Mouse (Mus musculus) C2C12 (cell line): ENCODE data around the gene Enox1.

ENCODE experiments used
- CEBPB ChIP-seq: IDR thresholded peaks from one replicate; pipeline ENCODE4 v1.6.1; 2011; ENCODE audit warnings: low read depth, mild to moderate bottlenecking, control low read depth, moderate library complexity
- CTCF ChIP-seq: IDR thresholded peaks from one replicate; pipeline ENCODE4 v1.5.1; 2011; ENCODE audit not compliant: control insufficient read depth, insufficient read depth, insufficient read length
- MAX ChIP-seq: IDR thresholded peaks from one replicate; pipeline ENCODE4 v1.6.1; 2011; ENCODE audit warnings: mild to moderate bottlenecking, control low read depth
- MYOD1 ChIP-seq: IDR thresholded peaks from one replicate; pipeline ENCODE4 v1.6.1; 2011; ENCODE audit warnings: low read depth; ENCODE audit not compliant: control insufficient read depth, insufficient read length
- MYOG ChIP-seq: IDR thresholded peaks from one replicate; pipeline ENCODE4 v1.6.1; 2011; ENCODE audit not compliant: control insufficient read depth, insufficient read length; ENCODE audit errors: extremely low read depth
- USF1 ChIP-seq: IDR thresholded peaks from one replicate; pipeline ENCODE4 v1.6.1; 2011; ENCODE audit warnings: low read depth, mild to moderate bottlenecking, control low read depth, moderate library complexity

DNA sequence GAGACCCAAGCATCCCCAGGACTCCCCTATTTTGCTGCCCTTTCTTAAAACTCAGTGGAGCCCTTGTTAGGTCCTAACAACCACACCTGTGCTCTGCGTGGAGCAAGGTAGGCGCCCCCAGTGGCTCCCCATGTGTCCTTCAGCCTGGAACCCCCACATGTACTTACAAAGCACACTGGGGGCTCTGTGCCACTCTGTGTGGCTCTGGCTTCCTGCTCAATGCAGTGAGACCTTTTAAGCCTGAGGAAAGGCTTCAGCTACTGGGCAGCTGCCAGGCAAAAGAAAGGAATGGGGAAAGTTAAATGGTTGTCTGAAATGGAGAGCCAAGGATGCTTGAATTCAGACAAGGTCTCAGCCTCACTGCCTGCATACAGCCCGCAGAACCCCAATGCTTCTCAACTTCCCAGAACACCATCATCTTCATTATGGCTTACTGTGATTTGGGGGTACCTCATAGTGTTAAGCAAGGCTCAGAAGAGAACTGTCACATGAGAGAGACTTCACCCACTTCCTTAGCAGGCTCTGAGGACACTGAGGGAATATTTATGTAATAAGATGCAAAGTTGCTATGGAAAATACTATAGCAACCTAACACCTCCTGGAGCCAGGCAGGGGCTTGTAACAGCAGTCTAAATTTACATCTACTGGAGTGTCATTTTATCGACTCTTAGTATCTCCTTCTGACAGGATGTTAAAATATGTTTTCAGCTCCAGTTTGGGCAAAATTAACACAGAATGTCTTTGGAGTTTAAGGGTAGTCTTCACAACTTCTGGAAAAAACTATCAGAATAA lies 465.1 kb downstream of the Enox1 start:
- no peak for TF ChIP-seq CTCF
- no peak for TF ChIP-seq USF1
- TF ChIP-seq MYOD1: no peak
- no peak for TF ChIP-seq MYOG
- TF ChIP-seq MAX: no peak
- no peak for TF ChIP-seq CEBPB
